Mouse (Mus musculus) c-Kit-positive CD71-positive TER-119-negative erythroid progenitor cells, embryonic 14.5 days (primary cell): ENCODE results near the gene 1810055G02Rik.

Source experiments
- DNase-seq: peaks from one replicate; pipeline ENCODE4 v3.0.0-alpha.2; 2013; ENCODE audit warnings: low read depth

Gene 1810055G02Rik

GRCm38 (mm10) chr19:3695006-3695405 is 13.1 kb upstream of the 1810055G02Rik start:
- DNase-seq: no peak

GRCm38 (mm10) chr19:3695471-3695870 is 12.6 kb upstream of the 1810055G02Rik start:
- DNase-seq: no peak

DNA sequence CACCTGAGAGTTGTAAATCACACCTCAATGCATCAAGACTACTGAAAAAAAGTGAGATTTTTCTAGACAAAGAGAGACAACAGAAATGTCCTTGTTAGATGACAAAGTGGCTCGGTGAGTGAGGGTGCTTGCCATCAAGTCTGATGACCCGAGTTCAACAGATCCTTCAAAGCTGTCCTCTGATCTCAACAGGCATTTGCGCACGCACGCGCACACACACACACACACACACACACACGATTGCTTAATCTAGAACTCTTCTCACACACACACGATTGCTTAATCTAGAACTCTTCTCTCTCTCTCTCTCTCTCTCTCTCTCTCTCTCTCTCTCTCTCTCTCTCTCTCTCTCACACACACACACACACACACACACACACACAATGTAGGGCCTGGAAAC is 12.1 kb upstream of the 1810055G02Rik start:
- no peak for DNase-seq

DNA sequence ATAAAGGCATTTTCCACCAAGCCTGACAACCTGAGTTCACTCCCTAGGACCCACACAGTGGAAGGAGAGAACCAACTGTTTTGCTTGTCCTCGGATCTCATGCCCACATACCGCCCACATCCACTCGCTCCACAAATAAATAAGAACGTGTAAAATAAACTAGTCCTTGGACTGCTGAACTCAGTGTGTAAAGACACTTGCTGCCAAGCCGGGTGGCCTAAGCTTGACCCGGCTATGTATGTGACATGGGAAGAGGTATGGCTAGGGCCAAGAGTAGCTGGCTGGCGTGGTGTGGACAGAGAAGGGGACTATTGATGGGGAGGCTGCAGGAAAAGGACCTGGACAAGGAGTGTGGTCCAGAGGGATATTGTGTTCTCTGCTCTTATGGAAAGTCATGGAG is 10.1 kb upstream of the 1810055G02Rik start:
- DNase-seq: no peak

DNA sequence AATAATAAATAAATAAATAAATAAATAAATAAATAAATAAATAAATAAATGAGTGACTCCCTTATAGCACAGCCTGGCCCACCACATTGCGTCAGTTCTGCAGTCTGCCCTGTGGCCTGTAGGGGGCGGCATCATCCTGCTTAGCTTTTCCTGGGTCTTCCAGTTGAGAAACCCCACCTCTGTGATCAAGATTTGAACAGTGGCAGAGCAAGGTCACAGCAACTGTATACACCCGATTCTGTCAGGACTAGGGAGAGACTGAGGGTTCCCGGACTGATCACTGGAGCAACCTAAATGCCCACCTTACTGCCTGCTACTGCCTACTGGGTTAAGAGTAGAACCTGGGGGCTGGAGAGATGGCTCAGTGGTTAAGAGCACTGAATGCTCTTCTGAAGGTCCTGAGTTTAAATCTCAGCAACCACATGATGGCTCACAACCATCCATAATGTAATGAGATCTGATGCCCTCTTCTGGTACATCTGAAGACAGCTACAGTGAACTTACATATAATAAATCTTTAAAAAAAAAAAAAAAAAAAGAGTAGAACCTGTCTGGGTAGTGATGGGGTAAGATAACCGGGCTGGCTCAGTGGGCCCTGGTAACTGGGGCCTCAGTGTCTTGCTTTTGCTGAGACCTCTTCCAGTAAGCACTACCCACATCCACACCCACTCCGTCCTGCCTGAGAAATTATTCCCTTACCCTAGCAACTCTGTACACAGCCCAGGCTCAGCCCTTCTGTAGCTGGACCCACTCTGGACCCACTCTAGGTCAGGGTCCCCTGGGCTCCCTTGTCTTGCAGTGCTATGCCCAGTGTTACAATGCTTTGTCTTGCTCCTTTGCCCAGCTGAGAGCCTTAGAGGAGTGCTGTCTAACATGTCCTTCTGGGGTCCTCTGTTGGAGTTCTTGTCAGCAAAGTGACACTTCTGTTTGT is 8.3 kb upstream of the 1810055G02Rik start:
- peak; percentile 56 for DNase-seq

DNA sequence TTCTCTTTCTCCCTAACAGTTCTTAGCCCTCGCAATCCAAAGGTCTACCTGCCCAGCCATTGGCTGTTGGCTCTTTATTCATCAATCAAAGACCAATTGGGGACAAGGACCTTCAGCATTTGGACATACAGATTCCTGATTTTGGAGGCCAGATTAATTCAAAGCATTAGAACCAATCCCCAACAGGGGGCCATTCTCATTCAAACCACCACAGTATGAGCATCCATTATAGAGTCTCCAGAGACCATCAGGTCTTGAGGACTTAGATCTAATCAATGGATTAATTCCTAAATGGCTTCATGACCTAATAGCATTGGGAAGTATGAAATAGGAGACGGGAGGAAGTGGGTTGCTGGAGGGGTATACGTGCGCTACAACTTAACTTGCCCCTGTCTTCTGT is 5.6 kb upstream of the 1810055G02Rik start:
- DNase-seq: no peak

GRCm38 (mm10) chr19:3706258-3706657 is 1.8 kb upstream of the 1810055G02Rik start:
- DNase-seq: no peak

DNA sequence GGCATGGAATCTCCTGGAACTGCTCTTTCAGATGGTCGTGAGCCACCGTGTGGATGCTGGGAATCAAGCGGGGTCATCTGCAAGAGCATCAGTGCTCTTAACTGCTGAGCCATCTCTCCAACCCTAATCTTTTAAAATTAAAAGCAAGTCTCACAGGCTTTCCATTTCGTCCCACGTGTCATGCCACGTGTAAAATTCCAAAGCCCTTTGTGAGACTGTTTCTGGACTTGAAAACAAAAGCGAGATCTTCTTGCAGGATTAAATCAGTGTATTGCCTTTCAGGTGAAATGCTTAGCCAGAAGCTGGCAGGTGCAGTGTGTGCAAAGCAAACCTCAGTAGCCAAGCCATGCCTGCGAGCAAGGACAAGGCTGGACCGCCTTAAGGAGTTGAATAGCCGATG is 540 bp upstream of the 1810055G02Rik start:
- DNase-seq: no peak

DNA sequence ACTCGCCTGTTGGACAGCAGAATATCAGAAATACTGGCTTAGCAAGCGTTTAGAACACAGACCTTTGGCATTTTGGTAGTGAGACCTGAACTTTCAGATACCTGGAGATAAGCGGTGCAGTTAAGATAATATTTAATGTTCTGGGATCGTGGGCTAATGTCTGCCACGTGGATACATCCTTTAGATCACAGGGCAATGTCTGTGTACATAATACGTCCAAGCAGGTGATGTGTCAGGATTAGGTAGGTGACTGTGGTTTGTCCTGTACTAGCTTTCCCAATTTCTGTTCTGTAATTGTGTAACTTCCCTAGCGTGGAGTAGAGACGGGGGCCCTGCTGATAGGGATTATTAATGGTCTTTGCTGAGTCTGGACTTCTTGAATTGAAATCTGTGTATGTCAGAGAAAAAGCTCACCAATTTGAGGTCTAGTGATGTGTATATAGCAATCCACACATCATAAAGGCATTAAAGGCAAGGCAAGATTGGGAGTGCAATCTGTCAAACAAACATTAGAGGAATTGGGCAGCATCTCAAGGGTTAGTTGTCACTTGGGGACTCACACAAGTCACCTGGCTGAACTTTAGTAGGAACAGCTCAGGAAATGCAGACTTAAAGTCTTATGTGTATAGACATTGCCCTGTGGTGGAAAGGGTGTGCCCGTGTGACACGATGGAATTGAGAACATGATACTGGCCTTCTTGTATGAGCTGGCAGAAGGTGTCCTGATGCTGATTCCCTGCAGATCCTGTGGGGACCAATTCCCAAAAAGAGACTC is 1.1 kb downstream of the 1810055G02Rik start:
- no peak for DNase-seq

DNA sequence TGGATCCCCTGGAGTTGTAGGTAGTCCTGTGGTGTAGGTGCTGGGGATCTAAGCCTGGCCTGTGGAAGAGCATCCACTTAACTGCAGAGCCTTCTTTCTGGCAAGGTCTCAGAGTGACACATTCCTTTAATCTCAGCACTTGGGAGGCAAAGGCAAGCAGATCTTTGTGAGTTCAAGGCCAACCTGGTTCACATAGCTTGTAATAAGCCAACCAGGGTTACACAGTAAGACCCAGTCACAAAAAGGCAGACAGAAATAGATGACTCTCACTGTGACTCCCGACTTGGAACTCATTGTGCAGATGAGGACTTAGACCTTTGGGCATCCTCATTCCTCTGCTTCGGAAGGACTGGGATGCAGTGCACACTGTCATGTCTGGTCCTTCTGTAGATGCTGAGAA is 2.3 kb downstream of the 1810055G02Rik start:
- no peak for DNase-seq

DNA sequence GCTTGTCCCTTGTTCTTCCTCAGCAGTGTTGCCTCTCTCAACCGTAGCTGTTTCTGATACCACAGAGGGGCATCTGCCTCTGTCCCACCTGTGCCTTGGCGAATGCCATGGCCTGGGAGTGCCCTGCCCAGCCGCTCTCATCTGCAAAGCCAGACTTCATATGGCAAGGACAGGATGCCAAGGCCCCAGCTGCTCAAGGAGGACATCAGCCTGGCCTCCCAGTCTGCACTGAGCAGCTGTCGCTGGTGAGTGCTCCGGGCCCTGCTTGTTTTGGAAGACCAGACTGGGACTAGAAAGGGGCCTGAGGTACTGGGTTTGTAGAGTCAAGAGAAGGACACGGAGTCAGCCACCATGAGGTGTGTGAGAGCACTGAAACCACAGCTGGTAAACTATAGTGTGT is 6.3 kb downstream of the 1810055G02Rik start:
- no peak for DNase-seq

DNA sequence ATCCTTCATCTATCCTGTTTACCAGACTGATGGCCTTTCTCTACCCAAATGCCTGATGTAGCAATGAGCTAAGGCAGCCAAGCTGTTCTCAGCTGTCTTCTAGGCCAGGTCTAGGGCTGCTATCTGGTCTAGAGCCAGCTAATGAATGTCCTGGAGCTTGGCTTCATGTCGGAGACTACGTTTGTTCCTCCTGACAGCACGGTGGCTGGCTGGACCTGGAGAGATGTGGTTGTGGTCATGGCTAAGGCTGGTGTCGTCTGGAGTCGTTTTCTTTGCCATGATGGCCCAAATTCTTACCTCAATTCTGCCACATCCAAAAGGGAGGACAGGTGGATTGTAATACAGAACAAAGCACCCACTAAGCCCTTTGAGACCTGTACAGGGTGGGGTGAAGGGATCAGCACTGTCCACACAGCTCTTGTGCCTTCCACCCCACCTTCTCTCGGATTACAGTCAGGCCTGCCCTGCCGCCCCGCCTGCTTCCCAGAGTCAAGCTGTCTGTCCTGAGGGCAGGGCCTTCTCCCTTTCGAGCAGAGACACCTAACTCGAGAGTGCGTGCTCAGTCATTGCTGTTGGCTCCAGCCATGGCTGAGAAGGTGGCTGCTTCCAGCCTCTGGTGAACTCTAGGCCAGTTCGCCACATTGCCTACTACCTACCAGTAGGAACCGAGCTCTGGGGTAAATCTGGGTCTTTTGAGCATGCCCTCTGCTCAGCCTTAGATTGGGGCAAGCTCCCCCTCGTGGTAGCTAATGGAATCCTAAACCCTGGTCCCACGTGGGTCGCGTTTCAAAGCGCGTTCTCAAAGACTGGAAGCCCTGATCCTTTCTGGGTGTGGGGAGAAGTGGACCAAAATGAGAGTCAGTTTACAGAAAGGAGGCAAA is 10.6 kb downstream of the 1810055G02Rik start:
- peak; percentile 55 for DNase-seq

GRCm38 (mm10) chr19:3719362-3719891 is 11.3 kb downstream of the 1810055G02Rik start:
- DNase-seq: peak; percentile 40

DNA sequence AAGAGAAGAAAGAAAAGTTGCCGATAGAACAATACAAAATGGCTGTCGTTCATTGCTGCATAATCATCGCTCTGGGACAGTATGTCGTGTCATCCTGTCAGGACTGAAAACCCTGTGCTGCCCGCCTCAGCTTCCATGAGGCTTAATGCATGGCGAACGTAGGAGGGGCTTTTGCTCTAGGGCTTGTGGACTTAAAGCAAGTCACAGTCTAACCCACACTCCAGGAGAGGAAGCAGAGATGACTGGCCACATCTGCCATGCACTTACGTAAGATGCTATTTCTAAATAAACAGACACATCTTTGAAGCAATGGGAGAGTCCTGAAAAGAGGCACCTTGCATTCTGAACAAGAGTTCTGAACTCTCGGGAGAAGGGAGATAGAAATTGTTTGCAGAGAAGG is 15.1 kb downstream of the 1810055G02Rik start:
- no peak for DNase-seq

DNA sequence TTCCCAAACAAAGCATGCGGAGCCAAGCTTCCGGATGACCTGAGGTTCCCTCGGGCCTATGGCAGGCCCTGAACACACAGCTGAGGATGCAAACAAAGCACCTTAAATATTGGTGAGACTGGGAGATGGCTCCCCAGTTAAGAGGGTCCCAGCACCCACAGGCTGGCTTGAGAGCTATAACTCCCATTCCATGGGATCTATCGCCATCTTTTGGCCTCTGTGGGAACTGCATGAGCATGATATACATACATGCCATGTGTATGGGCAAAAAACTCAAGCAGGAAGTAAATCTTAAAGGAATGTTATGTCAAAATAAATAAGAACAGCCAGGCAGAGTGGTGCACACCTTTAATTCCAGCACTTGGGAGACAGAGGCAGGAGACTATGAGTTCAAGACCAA is 15.8 kb downstream of the 1810055G02Rik start:
- peak; percentile 47 for DNase-seq

- DNase-seq: peak; percentile 72
Measured at GRCm38 (mm10) chr19:3724779-3725178, 16.7 kb downstream of the 1810055G02Rik start.

DNA sequence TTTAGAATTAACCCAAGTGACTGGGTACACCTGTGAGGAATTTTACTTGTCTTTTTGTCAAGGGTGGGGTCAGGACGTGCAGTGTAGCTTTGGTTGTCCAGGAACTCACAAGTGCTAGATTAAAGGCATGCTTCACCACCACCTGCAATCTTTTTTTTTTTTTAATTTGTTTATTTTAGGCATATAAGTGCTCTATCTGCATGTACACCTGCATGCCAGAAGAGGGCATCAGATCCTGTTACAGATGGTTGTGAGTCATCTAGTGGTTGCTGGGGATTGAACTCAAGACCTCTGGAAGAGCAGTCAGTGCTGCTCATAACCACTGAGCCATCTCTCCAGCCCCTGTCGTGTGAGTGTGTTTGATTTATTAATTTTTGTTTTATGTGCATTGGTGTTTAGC is 20.8 kb downstream of the 1810055G02Rik start:
- no peak for DNase-seq

GRCm38 (mm10) chr19:3730781-3731646 is 22.9 kb downstream of the 1810055G02Rik start:
- DNase-seq: no peak

DNA sequence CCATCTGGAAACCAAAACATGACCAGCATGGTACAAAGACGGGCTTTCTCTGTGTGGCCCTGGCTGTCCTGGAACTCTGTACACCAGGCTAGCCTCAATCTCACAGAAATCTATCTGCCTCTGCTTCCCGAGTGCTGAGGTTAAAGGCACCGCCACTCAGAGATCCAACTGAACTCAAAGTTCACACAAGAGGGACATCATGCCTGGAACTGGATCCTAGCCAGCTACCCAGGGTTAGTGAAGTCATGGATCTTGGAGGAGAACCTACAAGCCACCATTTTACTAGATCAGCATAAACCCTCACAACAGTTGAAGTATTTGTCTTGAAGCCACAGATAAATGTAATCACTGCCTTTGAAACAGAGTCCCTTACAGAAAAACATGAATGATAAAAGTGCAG is 27.9 kb downstream of the 1810055G02Rik start:
- DNase-seq: no peak

DNA sequence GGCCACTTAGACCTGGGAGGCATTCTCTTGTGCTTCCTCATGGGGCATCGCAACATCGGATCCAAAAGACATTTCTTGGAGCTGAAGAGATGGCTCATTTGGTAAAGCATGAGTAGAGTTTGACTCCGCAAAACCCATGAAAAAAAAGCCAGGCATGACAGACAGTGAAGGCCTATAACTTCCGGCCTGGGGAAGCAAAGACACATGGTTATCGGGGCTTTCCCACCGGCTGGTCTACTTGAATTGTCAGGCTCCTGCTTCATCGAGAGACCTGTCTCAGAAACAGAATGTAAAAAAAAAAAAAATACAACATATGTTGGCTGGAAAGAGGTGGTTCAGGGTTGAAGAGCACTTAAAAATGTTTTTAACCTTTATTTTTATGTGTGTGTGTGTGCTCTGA is 31.6 kb downstream of the 1810055G02Rik start:
- no peak for DNase-seq

- DNase-seq: no peak
Measured at GRCm38 (mm10) chr19:3742716-3743115, 34.6 kb downstream of the 1810055G02Rik start.
